Mouse (Mus musculus) embryonic facial prominence, embryonic 14.5 days (tissue): ENCODE data around the gene Gm3285. TPM values are rescaled to one million over a fixed set of nuclear protein-coding genes. Genes with fewer than 3 reads are reported as not detected.

ENCODE experiments used
- ATAC-seq: fragments of 200-750 bp; cut with Nextera tagmentation; 2 replicates; pipeline ENCODE4 v1.8.0; 2017; ENCODE audit warnings: low read depth, moderate number of reproducible peaks, moderate TSS enrichment
- DNase-seq: peaks from one replicate; pipeline ENCODE4 v3.0.0-alpha.2; 2015; ENCODE audit warnings: low spot score
- H3K27ac ChIP-seq: fragments of 300-500 bp; sonication (generic); replicated peaks from 2 replicates; pipeline ENCODE4 v1.5.1; 2014; ENCODE audit warnings: low read depth, mild to moderate bottlenecking, low read length, moderate library complexity
- H3K27me3 ChIP-seq: fragments of 300-500 bp; sonication (generic); replicated peaks from 2 replicates; pipeline ENCODE4 v1.6.1; 2014; ENCODE audit warnings: low read length; ENCODE audit not compliant: control insufficient read depth, insufficient read depth
- H3K36me3 ChIP-seq: fragments of 300-500 bp; sonication (generic); 2 replicates; pipeline ENCODE4 v1.6.1; 2014; ENCODE audit warnings: low read length, mixed read lengths; ENCODE audit not compliant: control insufficient read depth, insufficient read depth
- H3K4me1 ChIP-seq: fragments of 300-500 bp; sonication (generic); 2 replicates; pipeline ENCODE4 v1.6.1; 2014; ENCODE audit warnings: antibody characterized with exemption, low read length; ENCODE audit not compliant: control insufficient read depth, insufficient read depth
- H3K4me2 ChIP-seq: fragments of 300-500 bp; sonication (generic); 2 replicates; pipeline ENCODE4 v1.6.1; 2014; ENCODE audit warnings: low read depth, mild to moderate bottlenecking, low read length, moderate library complexity, mixed read lengths
- H3K4me3 ChIP-seq: fragments of 300-500 bp; sonication (generic); 2 replicates; pipeline ENCODE4 v1.5.1; 2014; ENCODE audit warnings: low read depth, mild to moderate bottlenecking, low read length
- H3K9ac ChIP-seq: fragments of 300-500 bp; sonication (generic); 2 replicates; pipeline ENCODE4 v1.6.1; 2014; ENCODE audit warnings: low read depth, mild to moderate bottlenecking, low read length, moderate library complexity, mixed read lengths
- H3K9me3 ChIP-seq: fragments of 300-500 bp; sonication (generic); 2 replicates; pipeline ENCODE4 v1.6.1; 2016; ENCODE audit warnings: low read length; ENCODE audit not compliant: control insufficient read depth
- WGBS: fragments of 180-500 bp; shearing (Covaris S2); extraction: QIAGEN DNeasy Blood & Tissue Kit; methylation state at CpG from one replicate; pipeline ENCODE4 v1.1.7; 2014; 5-methylcytosine and 5-hydroxymethylcytosine counted together
- polyA plus RNA-seq: library from polyadenylated mRNA; unstranded; fragments of >200 nt; fragmentation: Nextera tagmentation; extraction: Ambion mirVana; gene quantifications from 2 replicates; pipeline ENCODE4 v1.2.1, GENCODE M21; 2014

Gm3285 gene
- polyA plus RNA-seq, 1 experiment from 2014 or later: 0.28 TPM

DNA sequence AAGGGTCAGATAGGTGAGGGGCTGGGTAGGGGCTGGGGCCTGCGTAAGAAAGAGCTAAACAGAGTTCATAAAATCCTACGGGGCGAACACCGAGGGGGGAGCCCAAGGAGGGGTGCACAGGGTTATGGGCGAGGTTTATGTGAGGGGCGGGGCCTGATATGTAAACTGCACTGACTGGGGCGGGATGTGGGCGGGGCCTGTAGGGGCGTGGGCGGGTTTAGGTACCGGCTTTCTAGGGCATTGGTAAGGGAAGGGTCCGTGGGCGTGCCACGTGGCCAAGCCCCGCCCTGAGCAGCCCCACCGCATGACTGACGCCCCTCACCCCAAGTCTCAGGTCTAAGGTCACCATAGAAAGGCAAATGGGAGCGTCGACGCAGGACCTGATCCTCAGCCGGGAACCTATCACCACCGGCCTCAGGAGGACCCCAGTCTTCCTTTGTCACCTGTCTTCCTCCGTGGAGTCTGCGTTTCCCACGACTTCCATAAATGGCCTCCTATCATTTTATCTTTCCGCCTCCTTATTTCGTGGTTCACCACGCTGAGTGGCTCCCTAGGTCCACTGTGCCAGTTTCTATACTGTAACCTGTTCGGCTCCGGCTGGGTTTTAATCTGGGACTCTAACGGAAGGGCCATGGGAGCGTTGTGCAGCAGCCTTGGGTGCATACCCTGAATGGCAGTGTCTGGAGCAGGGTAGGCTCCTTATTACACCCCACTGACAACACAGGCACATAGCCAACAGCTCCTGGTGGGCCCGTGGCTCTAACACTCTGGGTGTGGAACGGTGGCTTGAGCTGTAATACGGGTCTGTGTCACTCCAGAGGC, 41.3 kb downstream of the Gm3285 start:
- H3K9ac ChIP-seq: peak overlapping the region; percentile 71; the same call in 1 of the 2 replicates

More for the DNA sequence above, 41.3 kb downstream of the Gm3285 start:
- Histone ChIP-seq H3K4me1 (peaks cover 7% of the 10 kb centered on the region; the same call in 1 of the 2 replicates), H3K9me3 (no peaks in the 10 kb centered on the region), H3K27ac (no peak overlapping the region), H3K4me2 (peak overlapping the region; percentile 85), H3K27me3 (no peaks in the 10 kb centered on the region), H3K4me3 (peak overlapping the region; percentile 62), H3K36me3 (no peaks in the 10 kb centered on the region)
- peak; percentile 71 for DNase-seq
- WGBS: 8% methylated on average over 32 of the region's 35 CpGs
- ATAC-seq: peak; percentile 85

Other genes with a start within 250 kb of the Gm3285 start
- gene Ube2g2, start 239.7 kb upstream of the Gm3285 start, polyA plus RNA-seq: 66.1 and 69.5 TPM in 2 replicates
- 1.0 and 1.3 TPM in 2 replicates for gene Tspear, start 175.4 kb upstream of the Gm3285 start, polyA plus RNA-seq
- not detected in 2 replicates for gene Gm19402, start 171.2 kb upstream of the Gm3285 start, polyA plus RNA-seq
- not detected in 2 replicates for gene Gm9508, start 164.7 kb upstream of the Gm3285 start, polyA plus RNA-seq
- not detected in 2 replicates for gene Gm10272, start 155.3 kb upstream of the Gm3285 start, polyA plus RNA-seq
- 0.57 TPM in 1 of 2 replicates, not detected in the other for gene Gm10024, start 150.5 kb upstream of the Gm3285 start, polyA plus RNA-seq
- gene Gm10142, start 146.2 kb upstream of the Gm3285 start, polyA plus RNA-seq: not detected in 2 replicates
- gene Krtap12-1, start 141.4 kb upstream of the Gm3285 start, polyA plus RNA-seq: not detected in 2 replicates
- not detected in 2 replicates for gene Gm10100, start 135.5 kb upstream of the Gm3285 start, polyA plus RNA-seq
- not detected in 2 replicates for gene Gm18596, start 119.3 kb upstream of the Gm3285 start, polyA plus RNA-seq
- gene Gm9736, start 110.6 kb upstream of the Gm3285 start, polyA plus RNA-seq: not detected in 2 replicates
- not detected in 2 replicates for gene Gm3233, start 102.3 kb upstream of the Gm3285 start, polyA plus RNA-seq
- gene Gm3238, start 90.7 kb upstream of the Gm3285 start, polyA plus RNA-seq: not detected in 2 replicates
- not detected in 2 replicates for gene Gm7138, start 85.0 kb upstream of the Gm3285 start, polyA plus RNA-seq
- not detected in 2 replicates for gene Gm3250, start 79.4 kb upstream of the Gm3285 start, polyA plus RNA-seq
- not detected in 2 replicates for gene Gm7137, start 73.8 kb upstream of the Gm3285 start, polyA plus RNA-seq
- not detected in 2 replicates for gene Gm9639, start 66.9 kb upstream of the Gm3285 start, polyA plus RNA-seq
- not detected in 2 replicates for gene Gm19668, start 62.8 kb upstream of the Gm3285 start, polyA plus RNA-seq
- not detected in 2 replicates for gene Gm9507, start 50.1 kb upstream of the Gm3285 start, polyA plus RNA-seq
- not detected in 2 replicates for gene Gm2696, start 47.3 kb upstream of the Gm3285 start, polyA plus RNA-seq
- not detected in 2 replicates for gene Krtap10-4, start 34.9 kb upstream of the Gm3285 start, polyA plus RNA-seq
- gene Krtap10-10, start 26.0 kb upstream of the Gm3285 start, polyA plus RNA-seq: not detected in 2 replicates
- gene Gm36176, start 15.2 kb upstream of the Gm3285 start, polyA plus RNA-seq: not detected in 2 replicates
- gene Gm10318, start 9.1 kb upstream of the Gm3285 start, polyA plus RNA-seq: 0.33 TPM in 1 of 2 replicates, not detected in the other
- gene Lrrc3, start 40.6 kb downstream of the Gm3285 start, polyA plus RNA-seq: 3.7 and 4.2 TPM in 2 replicates
- gene Trpm2, start 108.6 kb downstream of the Gm3285 start, polyA plus RNA-seq: 0.41 and 1.4 TPM in 2 replicates
- gene 1810043G02Rik, start 116.5 kb downstream of the Gm3285 start, polyA plus RNA-seq: 27.5 and 29.1 TPM in 2 replicates
- gene Pfkl, start 148.1 kb downstream of the Gm3285 start, polyA plus RNA-seq: 87.0 and 114 TPM in 2 replicates
- 0.25 TPM in 1 of 2 replicates, not detected in the other for gene Dnmt3l, start 180.0 kb downstream of the Gm3285 start, polyA plus RNA-seq
- 0.24 TPM in 1 of 2 replicates, not detected in the other for gene Aire, start 181.6 kb downstream of the Gm3285 start, polyA plus RNA-seq
- 4.9 and 5.5 TPM in 2 replicates for gene Icosl, start 207.3 kb downstream of the Gm3285 start, polyA plus RNA-seq